ENCODE assay signal across 8 mouse cellular contexts in the genomic region with DNA sequence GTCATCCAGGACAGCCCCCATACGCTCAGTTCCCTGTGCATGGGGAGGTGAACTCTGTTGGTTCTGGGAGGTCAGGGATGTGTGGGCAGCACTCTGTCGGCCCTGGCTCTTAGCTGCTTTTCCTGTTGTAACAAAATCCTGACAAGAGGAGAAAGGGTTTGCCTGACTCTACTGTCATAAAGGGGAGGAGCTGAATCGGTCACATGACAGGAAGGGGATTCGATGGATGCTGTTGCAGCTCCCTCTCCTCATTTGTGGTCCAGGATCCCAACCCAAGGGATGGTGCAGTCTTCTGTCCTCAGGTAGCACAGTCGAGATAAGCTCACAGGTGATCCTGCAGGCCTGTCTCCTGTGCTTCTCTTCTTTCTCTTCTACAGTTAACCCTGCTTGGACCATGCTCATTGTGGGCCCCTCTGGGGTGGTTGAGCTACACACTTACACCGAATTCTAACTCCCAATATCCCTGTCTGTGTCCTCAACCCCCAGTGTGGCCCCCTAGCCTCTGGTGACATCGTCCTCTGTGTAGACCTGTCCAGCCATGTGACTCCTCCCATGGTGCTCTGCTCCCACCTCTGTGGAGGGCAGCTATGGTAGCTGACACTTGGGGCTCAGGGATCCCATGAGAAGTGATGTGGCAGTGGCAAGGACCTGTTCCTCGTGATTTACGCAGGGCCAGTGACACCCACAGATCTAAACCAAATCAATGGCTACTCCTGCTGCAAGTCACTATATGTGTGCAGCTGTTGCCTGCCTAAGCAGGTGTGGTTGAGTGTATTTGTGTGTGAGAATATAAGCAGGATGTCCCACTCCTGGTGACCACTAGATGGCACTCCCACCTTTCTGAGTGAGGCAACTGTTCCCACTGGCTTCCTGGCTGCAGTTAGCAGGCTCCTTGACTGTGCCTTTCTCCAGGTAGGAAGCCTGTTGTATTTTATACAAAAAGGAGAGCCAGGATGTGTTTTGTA. TPM values are rescaled to one million over a fixed set of nuclear protein-coding genes. Genes with fewer than 3 reads are reported as not detected.
A peak's percentile ranks its signal among the peaks of the same experiment; 100 is the strongest.
DNase-seq lines count a peak whose midpoint lies in the region; ATAC-seq and TF ChIP-seq lines count a peak whose summit lies in the region.

No protein-coding gene starts in this region.

- H3K9ac ChIP-seq in forebrain, embryonic 11.5 days (ENCODE audit: low read length) = no peak overlapping the region
- no peak overlapping the region for H3K9ac ChIP-seq in liver, postnatal 0 days (replicated peaks)
- no peak overlapping the region for H3K9ac ChIP-seq in neural tube, embryonic 14.5 days (replicated peaks; ENCODE audit: low read depth, low read length)

- H3K27me3 ChIP-seq in G1E (ENCODE audit: insufficient read depth, low read length) = no peaks in the 10 kb centered on the region
- no peaks in the 10 kb centered on the region for H3K27me3 ChIP-seq in forebrain, embryonic 11.5 days (ENCODE audit: control insufficient read depth, insufficient read depth, low read length)
- H3K27me3 ChIP-seq in liver, postnatal 0 days (ENCODE audit: insufficient read depth, low read length) = no peaks in the 10 kb centered on the region
- no peaks in the 10 kb centered on the region for H3K27me3 ChIP-seq in neural tube, embryonic 14.5 days (ENCODE audit: control insufficient read depth, insufficient read depth, low read length)

- H3K4me3 ChIP-seq in G1E (ENCODE audit: low read depth, low read length) = no peak overlapping the region
- no peak overlapping the region for H3K4me3 ChIP-seq in forebrain, embryonic 11.5 days (ENCODE audit: low read depth, low read length)
- H3K4me3 ChIP-seq in liver, postnatal 0 days (ENCODE audit: low read depth, low read length) = no peak overlapping the region
- no peak overlapping the region for H3K4me3 ChIP-seq in neural tube, embryonic 14.5 days (ENCODE audit: low read depth, low read length)

- H3K9me3 ChIP-seq in G1E (replicated peaks) = no peaks in the 10 kb centered on the region
- no peaks in the 10 kb centered on the region for H3K9me3 ChIP-seq in forebrain, embryonic 11.5 days (ENCODE audit: control insufficient read depth, low read length)
- no peaks in the 10 kb centered on the region for H3K9me3 ChIP-seq in liver, postnatal 0 days (ENCODE audit: low read length)
- no peaks in the 10 kb centered on the region for H3K9me3 ChIP-seq in neural tube, embryonic 14.5 days (ENCODE audit: control insufficient read depth, low read length)

- DNase-seq in G1E (ENCODE audit: low spot score) = peak; percentile 54
- peak; percentile 66 for DNase-seq in c-Kit-positive CD71-negative TER-119-negative erythroid progenitor cells, embryonic 14.5 days (ENCODE audit: low read depth)
- peak; percentile 81 for DNase-seq in forebrain, embryonic 11.5 days (ENCODE audit: low spot score)
- DNase-seq in heart, postnatal 4 days = peak; percentile 76
- DNase-seq in layer of hippocampus, adult 11-12 months (ENCODE audit: low spot score) = peak; percentile 80
- DNase-seq in liver, postnatal 0 days = peak; percentile 73
- peak; percentile 69 for DNase-seq in testis, postnatal 10 days (ENCODE audit: low spot score)

- TF ChIP-seq EP300 in liver, postnatal 0 days (IDR thresholded peaks at IDR 0.05; ENCODE audit: low read depth) = no peak

- WGBS in forebrain, embryonic 11.5 days = 75% methylated on average over 9 of the region's 9 CpGs
- 57% methylated on average over 9 of the region's 9 CpGs for WGBS in liver, postnatal 0 days (ENCODE audit: insufficient replicate concordance)
- 66% methylated on average over 9 of the region's 9 CpGs for WGBS in neural tube, embryonic 14.5 days

- ATAC-seq in G1E (ENCODE audit: extremely low read depth, insufficient number of reproducible peaks, low FRiP score, poor library complexity, severe bottlenecking) = peak; percentile 45; the same call in 1 of the 2 replicates
- ATAC-seq in forebrain, embryonic 11.5 days (replicated peaks; ENCODE audit: low FRiP score) = peak; percentile 71
- peak; percentile 54 for ATAC-seq in liver, postnatal 0 days
- peak; percentile 87 for ATAC-seq in neural tube, embryonic 14.5 days (ENCODE audit: low read depth)

- peak; percentile 96 for TF ChIP-seq CTCF in G1E (IDR thresholded peaks at IDR 0.05; ENCODE audit: low read depth, low read length)
- TF ChIP-seq CTCF in liver, postnatal 0 days (IDR thresholded peaks at IDR 0.05; ENCODE audit: low read depth) = peak; percentile 96

- no peak overlapping the region for H3K4me2 ChIP-seq in forebrain, embryonic 11.5 days (ENCODE audit: low read depth, low read length, severe bottlenecking)
- H3K4me2 ChIP-seq in liver, postnatal 0 days (ENCODE audit: low read depth, low read length) = no peak overlapping the region
- no peak overlapping the region for H3K4me2 ChIP-seq in neural tube, embryonic 14.5 days (ENCODE audit: low read depth, low read length)

- H3K36me3 ChIP-seq in G1E (replicated peaks) = peaks cover 94% of the 10 kb centered on the region
- H3K36me3 ChIP-seq in forebrain, embryonic 11.5 days (ENCODE audit: control insufficient read depth, insufficient read depth, low read length) = no peaks in the 10 kb centered on the region; the same call in 1 of the 2 replicates
- peaks cover 21% of the 10 kb centered on the region for H3K36me3 ChIP-seq in liver, postnatal 0 days (replicated peaks; ENCODE audit: insufficient read depth, low read length)
- peaks cover 43% of the 10 kb centered on the region for H3K36me3 ChIP-seq in neural tube, embryonic 14.5 days (ENCODE audit: control insufficient read depth, insufficient read depth, low read length)

- no peak overlapping the region for H3K27ac ChIP-seq in forebrain, embryonic 11.5 days (ENCODE audit: low read depth, low read length)
- no peak overlapping the region for H3K27ac ChIP-seq in liver, postnatal 0 days (ENCODE audit: low read depth)
- H3K27ac ChIP-seq in neural tube, embryonic 14.5 days (ENCODE audit: low read depth, low read length) = no peak overlapping the region

- peaks cover 15% of the 10 kb centered on the region for H3K4me1 ChIP-seq in G1E (ENCODE audit: insufficient read depth, low read depth, low read length)
- 0 out of 2 replicates have a peak, but pooled peaks cover 1% of the 10 kb centered on the region for H3K4me1 ChIP-seq in forebrain, embryonic 11.5 days (replicated peaks; ENCODE audit: control insufficient read depth, insufficient read depth, low read length)
- H3K4me1 ChIP-seq in liver, postnatal 0 days (ENCODE audit: insufficient read depth) = no peaks in the 10 kb centered on the region
- H3K4me1 ChIP-seq in neural tube, embryonic 14.5 days (ENCODE audit: control insufficient read depth, insufficient read depth, low read length) = 0 out of 2 replicates have a peak, but pooled peaks cover 5% of the 10 kb centered on the region

RNA-seq across cellular contexts. Expression of a gene that starts 31.3 kb away (rescaled TPM):
- total RNA-seq in G1E (2014; fragmentation: Nextera tagmentation) (28.3 and 35.1 TPM in 2 replicates), G1E (2017) (21.5 and 24.6 TPM in 2 replicates)
- polyA plus RNA-seq in G1E (2012) = 31.1 and 32.3 TPM in 2 replicates
- 52.1 TPM in 2 replicates for polyA plus RNA-seq in forebrain, embryonic 11.5 days (2014; fragmentation: Nextera tagmentation; extraction: Ambion mirVana)
- total RNA-seq in heart, postnatal 4 days (2021) = 10 to 100 TPM; 38.9 to 40.5 TPM
- polyA plus RNA-seq in liver, postnatal 0 days (2015; fragmentation: Nextera tagmentation; extraction: Ambion mirVana) = 5.0 and 5.8 TPM in 2 replicates
- polyA plus RNA-seq in neural tube, embryonic 14.5 days (2014; fragmentation: Nextera tagmentation; extraction: Ambion mirVana) = 58.6 and 66.1 TPM in 2 replicates

RNA-seq across cellular contexts. Expression of a gene that starts 54.1 kb away (rescaled TPM):
- total RNA-seq in G1E (2014; fragmentation: Nextera tagmentation) = 108 and 118 TPM in 2 replicates
- total RNA-seq in G1E (2017) = 173 and 186 TPM in 2 replicates
- polyA plus RNA-seq in G1E (2012) = 193 and 196 TPM in 2 replicates
- polyA plus RNA-seq in forebrain, embryonic 11.5 days (2014; fragmentation: Nextera tagmentation; extraction: Ambion mirVana) = 197 and 223 TPM in 2 replicates
- total RNA-seq in heart, postnatal 4 days (2021) = 10 to 100 TPM; 71.8 to 76.7 TPM
- 37.8 and 43.5 TPM in 2 replicates for polyA plus RNA-seq in liver, postnatal 0 days (2015; fragmentation: Nextera tagmentation; extraction: Ambion mirVana)
- 5.7 and 9.4 TPM in 2 replicates for polyA plus RNA-seq in neural tube, embryonic 14.5 days (2014; fragmentation: Nextera tagmentation; extraction: Ambion mirVana)

RNA-seq across cellular contexts. Expression of a gene that starts 57.1 kb away (rescaled TPM):
- total RNA-seq in G1E (2014; fragmentation: Nextera tagmentation) = not detected in 2 replicates
- not detected in 2 replicates for total RNA-seq in G1E (2017)
- polyA plus RNA-seq in G1E (2012) = not detected in 2 replicates
- polyA plus RNA-seq in forebrain, embryonic 11.5 days (2014; fragmentation: Nextera tagmentation; extraction: Ambion mirVana) = not detected in 2 replicates
- total RNA-seq in heart, postnatal 4 days (2021) = not detected
- polyA plus RNA-seq in liver, postnatal 0 days (2015; fragmentation: Nextera tagmentation; extraction: Ambion mirVana) = not detected in 2 replicates
- not detected in 2 replicates for polyA plus RNA-seq in neural tube, embryonic 14.5 days (2014; fragmentation: Nextera tagmentation; extraction: Ambion mirVana)
